Mouse (Mus musculus) neutrophil, adult 5-6 weeks (primary cell): ENCODE data around the gene Thbs3. TPM values are rescaled to one million over a fixed set of nuclear protein-coding genes. Genes with fewer than 3 reads are reported as not detected.

Experiments used
- total RNA-seq: library from RNA; stranded (forward); fragments of 200-1000 nt; gene quantifications from 2 replicates; pipeline ENCODE4 v1.2.3, GENCODE M21; 2017

Thbs3 gene
- total RNA-seq, 1 experiment from 2014 or later = 5.8 TPM

Other genes with a start within 250 kb of the Thbs3 start
- 29.6 and 30.8 TPM in 2 replicates for gene Rusc1, start 121.9 kb upstream of the Thbs3 start, total RNA-seq
- not detected in 2 replicates for gene Gm43738, start 114.1 kb upstream of the Thbs3 start, total RNA-seq
- gene Fdps, start 113.2 kb upstream of the Thbs3 start, total RNA-seq = 20.7 and 26.5 TPM in 2 replicates
- gene Pklr, start 79.0 kb upstream of the Thbs3 start, total RNA-seq = not detected in 2 replicates
- gene Hcn3, start 55.0 kb upstream of the Thbs3 start, total RNA-seq = 0.25 and 0.47 TPM in 2 replicates
- gene Clk2, start 50.4 kb upstream of the Thbs3 start, total RNA-seq = 159 and 180 TPM in 2 replicates
- gene Scamp3, start 37.7 kb upstream of the Thbs3 start, total RNA-seq = 58.2 and 64.2 TPM in 2 replicates
- gene Fam189b, start 32.0 kb upstream of the Thbs3 start, total RNA-seq = 7.7 and 8.2 TPM in 2 replicates
- 73.5 and 76.0 TPM in 2 replicates for gene Gba, start 12.3 kb upstream of the Thbs3 start, total RNA-seq
- 65.6 and 83.4 TPM in 2 replicates for gene Mtx1, start 11.9 kb downstream of the Thbs3 start, total RNA-seq
- gene Muc1, start 13.9 kb downstream of the Thbs3 start, total RNA-seq = 4.5 and 7.1 TPM in 2 replicates
- 52.2 and 53.9 TPM in 2 replicates for gene Krtcap2, start 30.8 kb downstream of the Thbs3 start, total RNA-seq
- gene Trim46, start 31.1 kb downstream of the Thbs3 start, total RNA-seq = 2.2 and 2.3 TPM in 2 replicates
- 25.7 and 30.4 TPM in 2 replicates for gene Dpm3, start 44.2 kb downstream of the Thbs3 start, total RNA-seq
- gene Slc50a1, start 55.4 kb downstream of the Thbs3 start, total RNA-seq = 99.3 and 112 TPM in 2 replicates
- 1.3 TPM in 1 of 2 replicates, not detected in the other for gene Efna1, start 66.0 kb downstream of the Thbs3 start, total RNA-seq
- gene Efna3, start 107.8 kb downstream of the Thbs3 start, total RNA-seq = not detected in 2 replicates
- gene Efna4, start 122.8 kb downstream of the Thbs3 start, total RNA-seq = not detected in 2 replicates
- 28.9 and 55.5 TPM in 2 replicates for gene Adam15, start 134.8 kb downstream of the Thbs3 start, total RNA-seq
- gene Dcst2, start 146.8 kb downstream of the Thbs3 start, total RNA-seq = not detected in 2 replicates
- not detected in 2 replicates for gene Dcst1, start 150.1 kb downstream of the Thbs3 start, total RNA-seq
- gene Zbtb7b, start 179.6 kb downstream of the Thbs3 start, total RNA-seq = 90.9 and 120 TPM in 2 replicates
- 2.2 and 5.7 TPM in 2 replicates for gene Lenep, start 187.6 kb downstream of the Thbs3 start, total RNA-seq
- gene Flad1, start 196.7 kb downstream of the Thbs3 start, total RNA-seq = 21.1 and 25.6 TPM in 2 replicates
- 1.6 and 2.4 TPM in 2 replicates for gene Cks1b, start 203.2 kb downstream of the Thbs3 start, total RNA-seq
- 51.4 and 58.1 TPM in 2 replicates for gene Shc1, start 203.3 kb downstream of the Thbs3 start, total RNA-seq
- gene Pygo2, start 215.0 kb downstream of the Thbs3 start, total RNA-seq = 35.8 and 41.4 TPM in 2 replicates
- gene Pbxip1, start 221.5 kb downstream of the Thbs3 start, total RNA-seq = 196 TPM in 2 replicates
- 22.3 and 24.7 TPM in 2 replicates for gene Pmvk, start 239.4 kb downstream of the Thbs3 start, total RNA-seq